Mouse (Mus musculus) spleen, adult 2 months (tissue): ENCODE data around the gene Irs2.

Source experiments
- CTCF ChIP-seq: fragments of 200-500 bp; IDR thresholded peaks from 2 replicates; pipeline ENCODE4 v1.5.1; 2011; ENCODE audit warnings: mild to moderate bottlenecking, inconsistent platforms; ENCODE audit not compliant: insufficient read depth, insufficient read length, insufficient replicate concordance; ENCODE audit errors: extremely low read depth
- POLR2A ChIP-seq: fragments of 200-500 bp; IDR thresholded peaks from 2 replicates; pipeline ENCODE4 v1.6.1; 2011; ENCODE audit warnings: low read depth, low read length, inconsistent platforms

DNA sequence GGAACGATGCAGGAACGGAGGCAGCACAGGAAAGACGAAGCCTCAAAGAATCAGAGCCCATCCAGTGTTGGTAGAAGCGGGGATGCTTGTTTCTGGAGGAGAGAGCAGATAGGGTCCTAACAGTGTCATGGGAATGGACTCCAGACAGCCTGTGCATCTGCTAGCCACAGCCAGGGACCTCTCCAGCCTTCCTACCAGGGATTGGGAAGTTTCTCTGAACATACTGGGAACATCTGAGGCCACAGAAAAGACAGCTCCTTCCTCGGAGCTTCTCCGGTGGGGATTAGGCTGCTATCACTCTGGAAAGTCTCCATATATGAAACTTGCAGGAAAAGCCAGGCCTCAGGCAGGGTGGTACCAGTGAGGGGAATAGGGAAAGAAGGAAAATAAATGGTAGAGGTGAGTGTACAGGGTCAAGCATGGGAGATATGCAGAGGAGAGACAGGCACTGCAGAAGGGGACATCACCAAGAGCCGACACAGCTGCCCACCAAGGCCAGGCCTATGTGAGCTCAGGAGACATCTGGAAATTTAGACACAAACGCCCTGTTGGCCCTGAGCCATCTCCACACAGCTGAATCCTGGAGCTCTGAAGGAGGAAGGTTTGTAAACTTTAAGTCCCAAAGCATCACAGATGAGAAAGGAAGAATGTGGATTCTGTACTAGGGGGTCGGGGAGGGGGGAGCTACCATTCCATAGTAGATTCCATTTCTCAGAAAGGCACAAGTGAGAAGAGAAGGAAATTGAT, 64.8 kb downstream of the Irs2 start:
- no peak for TF ChIP-seq CTCF
- no peak for TF ChIP-seq POLR2A
